Mouse (Mus musculus) stomach, postnatal 0 days (tissue): ENCODE measurements around the gene Dennd4c.

Experiments used
- CTCF ChIP-seq: IDR thresholded peaks from 2 replicates; pipeline ENCODE4 v1.5.1; 2016; ENCODE audit warnings: antibody characterized with exemption, low read depth, mild to moderate bottlenecking, moderate library complexity
- EP300 ChIP-seq: optimal IDR thresholded peaks from 2 replicates; pipeline ENCODE3; 2016; ENCODE audit warnings: antibody characterized with exemption

- TF ChIP-seq CTCF (no peak), EP300 (no peak)
Measured at GRCm38 (mm10) chr4:86851331-86851730, 103.0 kb downstream of the Dennd4c start.
